Mouse (Mus musculus): ENCODE results near the gene Icam5. TPM values are rescaled to one million over a fixed set of nuclear protein-coding genes. Genes with fewer than 3 reads are reported as not detected.

Icam5 gene
- polyA plus RNA-seq, 1 experiment = 0.25 TPM

GRCm38 (mm10) chr9:21016331-21017176, 15.3 kb upstream of the Icam5 start:
- H3K4me3 ChIP-seq = no peak overlapping the region
- H3K4me2 ChIP-seq (ENCODE audit: low read depth) = no peak overlapping the region
- H3K27me3 ChIP-seq (ENCODE audit: control insufficient read depth, insufficient read depth, insufficient read length) = peaks cover 33% of the 10 kb centered on the region

GRCm38 (mm10) chr9:21017177-21017575, 14.7 kb upstream of the Icam5 start:
- no peak overlapping the region for H3K4me3 ChIP-seq
- no peaks in the 10 kb centered on the region for H3K36me3 ChIP-seq (ENCODE audit: control insufficient read depth, insufficient read depth)
- peaks cover 33% of the 10 kb centered on the region for H3K27me3 ChIP-seq (ENCODE audit: control insufficient read depth, insufficient read depth, insufficient read length)
- no peaks in the 10 kb centered on the region for H3K79me2 ChIP-seq (ENCODE audit: control insufficient read depth, insufficient read depth)
- H3K4me2 ChIP-seq (ENCODE audit: low read depth) = no peak overlapping the region
- TF ChIP-seq REST (IDR thresholded peaks at IDR 0.05; ENCODE audit: insufficient read depth, insufficient read length) (no peak), MYOD1 (IDR thresholded peaks at IDR 0.05; ENCODE audit: control insufficient read depth in 1 of 3, insufficient read length in 2 of 3, low read depth in 2 of 3) (no peak), CEBPB (IDR thresholded peaks at IDR 0.05; ENCODE audit: insufficient read depth, poor library complexity, severe bottlenecking) (no peak), E2F4 (IDR thresholded peaks at IDR 0.05; ENCODE audit: insufficient read depth) (no peak), MAX (IDR thresholded peaks at IDR 0.05; ENCODE audit: low read depth) (no peak)
- no peak overlapping the region for H3ac ChIP-seq (ENCODE audit: control insufficient read depth, insufficient read length)

More at GRCm38 (mm10) chr9:21016331-21017176, 15.3 kb upstream of the Icam5 start:
- Histone ChIP-seq H3K79me2 (ENCODE audit: control insufficient read depth, insufficient read depth) (no peaks in the 10 kb centered on the region), H3ac (ENCODE audit: control insufficient read depth, insufficient read length) (no peak overlapping the region), H3K36me3 (ENCODE audit: control insufficient read depth, insufficient read depth) (no peaks in the 10 kb centered on the region)
- TF ChIP-seq POLR2AphosphoS2 (IDR thresholded peaks at IDR 0.05; ENCODE audit: insufficient read length, low read depth) = no peak
- TF ChIP-seq E2F4 (IDR thresholded peaks at IDR 0.05; ENCODE audit: insufficient read depth) = no peak
- TF ChIP-seq REST (IDR thresholded peaks at IDR 0.05; ENCODE audit: insufficient read depth, insufficient read length) = no peak
- no peak for TF ChIP-seq POLR2A (IDR thresholded peaks at IDR 0.05; ENCODE audit: insufficient read length, low read depth)
- TF ChIP-seq MYOG (IDR thresholded peaks at IDR 0.05; ENCODE audit: control insufficient read depth in 1 of 3, insufficient read depth in 1 of 3, insufficient read length in 2 of 3, low read depth in 2 of 3) = no peak
- TF ChIP-seq USF1 (IDR thresholded peaks at IDR 0.05; ENCODE audit: low read depth) = no peak
- no peak for TF ChIP-seq TCF3 (IDR thresholded peaks at IDR 0.05; ENCODE audit: insufficient read length, low read depth)
- TF ChIP-seq MYOD1 (IDR thresholded peaks at IDR 0.05; ENCODE audit: control insufficient read depth in 1 of 3, insufficient read length in 2 of 3, low read depth in 2 of 3) = no peak
- TF ChIP-seq CEBPB (IDR thresholded peaks at IDR 0.05; ENCODE audit: insufficient read depth, poor library complexity, severe bottlenecking) = no peak
- no peak for TF ChIP-seq TCF12 (IDR thresholded peaks at IDR 0.05; ENCODE audit: insufficient read depth, poor library complexity, severe bottlenecking)
- TF ChIP-seq MAX (IDR thresholded peaks at IDR 0.05; ENCODE audit: low read depth) = no peak
- TF ChIP-seq SRF (IDR thresholded peaks at IDR 0.05; ENCODE audit: control insufficient read depth, insufficient read length, low read depth) = no peak

- Histone ChIP-seq H3K27me3 (ENCODE audit: control insufficient read depth, insufficient read depth, insufficient read length) (peaks cover 33% of the 10 kb centered on the region), H3K4me2 (ENCODE audit: low read depth) (no peak overlapping the region), H3K4me3 (no peak overlapping the region), H3K79me2 (ENCODE audit: control insufficient read depth, insufficient read depth) (no peaks in the 10 kb centered on the region), H3K36me3 (ENCODE audit: control insufficient read depth, insufficient read depth) (no peaks in the 10 kb centered on the region), H3ac (ENCODE audit: control insufficient read depth, insufficient read length) (no peak overlapping the region)
- TF ChIP-seq SRF (IDR thresholded peaks at IDR 0.05; ENCODE audit: control insufficient read depth, insufficient read length, low read depth) (no peak), TCF12 (IDR thresholded peaks at IDR 0.05; ENCODE audit: insufficient read depth, poor library complexity, severe bottlenecking) (no peak), POLR2AphosphoS2 (IDR thresholded peaks at IDR 0.05; ENCODE audit: insufficient read length, low read depth) (no peak), CEBPB (IDR thresholded peaks at IDR 0.05; ENCODE audit: insufficient read depth, poor library complexity, severe bottlenecking) (no peak), USF1 (IDR thresholded peaks at IDR 0.05; ENCODE audit: low read depth) (no peak), MYOG (IDR thresholded peaks at IDR 0.05; ENCODE audit: control insufficient read depth in 1 of 3, insufficient read depth in 1 of 3, insufficient read length in 2 of 3, low read depth in 2 of 3) (no peak), TCF3 (IDR thresholded peaks at IDR 0.05; ENCODE audit: insufficient read length, low read depth) (no peak), MYOD1 (IDR thresholded peaks at IDR 0.05; ENCODE audit: control insufficient read depth in 1 of 3, insufficient read length in 2 of 3, low read depth in 2 of 3) (no peak), POLR2A (IDR thresholded peaks at IDR 0.05; ENCODE audit: insufficient read length, low read depth) (no peak), REST (IDR thresholded peaks at IDR 0.05; ENCODE audit: insufficient read depth, insufficient read length) (no peak), E2F4 (IDR thresholded peaks at IDR 0.05; ENCODE audit: insufficient read depth) (no peak), MAX (IDR thresholded peaks at IDR 0.05; ENCODE audit: low read depth) (no peak)
Measured at GRCm38 (mm10) chr9:21018600-21018999, 13.3 kb upstream of the Icam5 start.

GRCm38 (mm10) chr9:21021363-21021762, 10.5 kb upstream of the Icam5 start:
- no peak overlapping the region for H3K4me3 ChIP-seq
- no peak overlapping the region for H3K4me2 ChIP-seq (ENCODE audit: low read depth)
- H3ac ChIP-seq (ENCODE audit: control insufficient read depth, insufficient read length) = no peak overlapping the region
- peaks cover 14% of the 10 kb centered on the region for H3K27me3 ChIP-seq (ENCODE audit: control insufficient read depth, insufficient read depth, insufficient read length)
- no peaks in the 10 kb centered on the region for H3K79me2 ChIP-seq (ENCODE audit: control insufficient read depth, insufficient read depth)
- no peaks in the 10 kb centered on the region for H3K36me3 ChIP-seq (ENCODE audit: control insufficient read depth, insufficient read depth)
- no peak for TF ChIP-seq POLR2AphosphoS2 (IDR thresholded peaks at IDR 0.05; ENCODE audit: insufficient read length, low read depth)
- TF ChIP-seq CEBPB (IDR thresholded peaks at IDR 0.05; ENCODE audit: insufficient read depth, poor library complexity, severe bottlenecking) = no peak
- no peak for TF ChIP-seq POLR2A (IDR thresholded peaks at IDR 0.05; ENCODE audit: insufficient read length, low read depth)
- TF ChIP-seq SRF (IDR thresholded peaks at IDR 0.05; ENCODE audit: control insufficient read depth, insufficient read length, low read depth) = no peak
- TF ChIP-seq TCF3 (IDR thresholded peaks at IDR 0.05; ENCODE audit: insufficient read length, low read depth) = no peak
- TF ChIP-seq MYOG (IDR thresholded peaks at IDR 0.05; ENCODE audit: control insufficient read depth in 1 of 3, insufficient read depth in 1 of 3, insufficient read length in 2 of 3, low read depth in 2 of 3) = no peak
- no peak for TF ChIP-seq TCF12 (IDR thresholded peaks at IDR 0.05; ENCODE audit: insufficient read depth, poor library complexity, severe bottlenecking)
- TF ChIP-seq MAX (IDR thresholded peaks at IDR 0.05; ENCODE audit: low read depth) = no peak
- no peak for TF ChIP-seq E2F4 (IDR thresholded peaks at IDR 0.05; ENCODE audit: insufficient read depth)
- TF ChIP-seq USF1 (IDR thresholded peaks at IDR 0.05; ENCODE audit: low read depth) = no peak
- TF ChIP-seq MYOD1 (IDR thresholded peaks at IDR 0.05; ENCODE audit: control insufficient read depth in 1 of 3, insufficient read length in 2 of 3, low read depth in 2 of 3) = no peak
- no peak for TF ChIP-seq REST (IDR thresholded peaks at IDR 0.05; ENCODE audit: insufficient read depth, insufficient read length)

Data from myocyte (in vitro differentiated cells).